Mouse (Mus musculus) C2C12 (cell line): Measurements from ENCODE around the gene Espl1.

Experiments
- CEBPB ChIP-seq: IDR thresholded peaks from one replicate; pipeline ENCODE4 v1.6.1; 2011; ENCODE audit warnings: low read depth, mild to moderate bottlenecking, control low read depth, moderate library complexity
- CTCF ChIP-seq: IDR thresholded peaks from one replicate; pipeline ENCODE4 v1.5.1; 2011; ENCODE audit not compliant: control insufficient read depth, insufficient read depth, insufficient read length
- FOSL1 ChIP-seq: IDR thresholded peaks from one replicate; pipeline ENCODE4 v1.8.0; 2011; ENCODE audit warnings: mild to moderate bottlenecking, low read length; ENCODE audit not compliant: poor library complexity, insufficient read depth, severe bottlenecking
- MAX ChIP-seq: IDR thresholded peaks from one replicate; pipeline ENCODE4 v1.6.1; 2011; ENCODE audit warnings: mild to moderate bottlenecking, control low read depth
- USF1 ChIP-seq: IDR thresholded peaks from one replicate; pipeline ENCODE4 v1.6.1; 2011; ENCODE audit warnings: low read depth, mild to moderate bottlenecking, control low read depth, moderate library complexity

GRCm38 (mm10) chr15:102262582-102262981, 33.5 kb upstream of the Espl1 start:
- TF ChIP-seq CTCF = no peak
- no peak for TF ChIP-seq MAX
- no peak for TF ChIP-seq USF1
- no peak for TF ChIP-seq CEBPB
- TF ChIP-seq FOSL1 = no peak
